Mouse (Mus musculus): ENCODE measurements around the gene Zfp385a. TPM values are rescaled to one million over a fixed set of nuclear protein-coding genes. Genes with fewer than 3 reads are reported as not detected.
A peak's percentile ranks its signal among the peaks of the same experiment; 100 is the strongest.

Zfp385a gene
- polyA plus RNA-seq, 1 experiment from 2014 or later: 11.7 TPM

DNA sequence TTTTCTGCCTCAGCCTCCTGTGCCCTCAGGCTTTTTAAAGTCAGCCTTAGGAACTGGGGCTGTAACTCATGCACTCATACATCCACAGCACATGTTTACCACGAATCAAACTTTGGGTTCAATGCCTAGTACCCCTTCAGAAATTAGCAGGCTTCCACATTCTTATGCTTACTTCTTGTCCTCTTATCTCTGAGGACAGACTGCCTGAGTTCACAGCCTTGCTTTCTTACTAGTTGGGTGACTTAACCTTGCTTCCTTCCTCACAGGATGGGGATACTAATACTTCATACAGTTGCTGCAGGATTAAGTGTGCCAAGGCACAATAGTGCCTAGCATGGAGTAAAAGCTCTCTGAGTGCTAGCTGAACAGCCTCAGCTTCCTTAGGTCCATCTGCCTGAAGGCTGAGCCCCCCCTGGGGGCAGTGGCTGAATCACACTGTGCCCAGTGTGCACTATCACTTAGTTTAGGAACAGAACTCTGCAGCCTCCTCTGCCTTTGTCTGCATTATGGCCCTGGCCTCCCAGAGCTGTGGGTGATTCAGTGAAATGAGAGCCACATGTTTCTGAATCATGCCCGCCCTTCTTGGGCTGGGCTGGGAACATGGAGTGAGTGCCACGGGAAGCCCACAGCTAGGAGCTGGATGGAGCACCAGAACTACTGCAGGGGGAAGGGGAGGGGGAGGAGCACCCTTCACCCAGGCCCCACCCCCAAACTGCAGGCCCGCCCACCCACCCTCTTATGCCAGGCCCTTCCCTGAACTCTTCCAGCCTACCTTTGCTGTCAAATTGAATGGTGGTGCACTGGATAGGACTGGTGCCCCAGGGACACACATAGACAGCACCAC lies 18.6 kb upstream of the Zfp385a start:
- DNase-seq (ENCODE audit: low spot score) (no peak), ATAC-seq (no peak)
- Histone ChIP-seq H3K27ac (ENCODE audit: low read depth, low read length) (no peak overlapping the region), H3K4me2 (ENCODE audit: low read length) (no peak overlapping the region), H3K36me3 (ENCODE audit: control insufficient read depth, insufficient read depth, low read length) (no peaks in the 10 kb centered on the region), H3K4me3 (ENCODE audit: low read depth, low read length) (no peak overlapping the region), H3K4me1 (ENCODE audit: control insufficient read depth, insufficient read depth, low read length) (no peaks in the 10 kb centered on the region), H3K27me3 (replicated peaks; ENCODE audit: control insufficient read depth, insufficient read depth, low read length) (no peaks in the 10 kb centered on the region), H3K9me3 (replicated peaks; ENCODE audit: control insufficient read depth, low read length) (no peaks in the 10 kb centered on the region), H3K9ac (ENCODE audit: low read length) (no peak overlapping the region)
- 41% methylated on average over 4 of the region's 4 CpGs for WGBS

DNA sequence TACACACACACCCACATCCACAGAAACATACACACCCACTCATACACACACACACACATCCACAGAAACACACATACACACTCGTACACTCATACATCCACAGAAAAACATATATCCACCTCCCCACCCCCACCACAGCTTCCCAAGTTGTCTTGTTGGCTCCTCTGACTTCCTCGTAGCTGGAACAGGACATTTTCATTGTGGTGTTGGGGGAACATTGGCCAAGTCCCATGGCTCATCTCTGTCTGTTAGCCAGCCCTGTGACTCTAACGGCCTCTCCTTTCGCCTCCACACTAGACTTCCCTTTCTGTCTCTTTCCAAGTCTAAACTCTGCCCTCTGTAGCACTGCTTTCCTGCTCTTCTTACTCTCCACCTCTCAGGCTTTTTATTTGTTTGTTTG lies 17.9 kb upstream of the Zfp385a start:
- no peak overlapping the region for H3K4me3 ChIP-seq (ENCODE audit: low read depth, low read length)
- no peak overlapping the region for H3K9ac ChIP-seq (ENCODE audit: low read length)
- no peaks in the 10 kb centered on the region for H3K27me3 ChIP-seq (replicated peaks; ENCODE audit: control insufficient read depth, insufficient read depth, low read length)
- no peaks in the 10 kb centered on the region for H3K36me3 ChIP-seq (ENCODE audit: control insufficient read depth, insufficient read depth, low read length)
- no peak overlapping the region for H3K4me2 ChIP-seq (ENCODE audit: low read length)
- no peak for DNase-seq (ENCODE audit: low spot score)
- no peak for ATAC-seq
- 88% methylated on average over 4 of the region's 4 CpGs for WGBS
- H3K9me3 ChIP-seq (replicated peaks; ENCODE audit: control insufficient read depth, low read length): no peaks in the 10 kb centered on the region
- no peaks in the 10 kb centered on the region for H3K4me1 ChIP-seq (ENCODE audit: control insufficient read depth, insufficient read depth, low read length)
- no peak overlapping the region for H3K27ac ChIP-seq (ENCODE audit: low read depth, low read length)

DNA sequence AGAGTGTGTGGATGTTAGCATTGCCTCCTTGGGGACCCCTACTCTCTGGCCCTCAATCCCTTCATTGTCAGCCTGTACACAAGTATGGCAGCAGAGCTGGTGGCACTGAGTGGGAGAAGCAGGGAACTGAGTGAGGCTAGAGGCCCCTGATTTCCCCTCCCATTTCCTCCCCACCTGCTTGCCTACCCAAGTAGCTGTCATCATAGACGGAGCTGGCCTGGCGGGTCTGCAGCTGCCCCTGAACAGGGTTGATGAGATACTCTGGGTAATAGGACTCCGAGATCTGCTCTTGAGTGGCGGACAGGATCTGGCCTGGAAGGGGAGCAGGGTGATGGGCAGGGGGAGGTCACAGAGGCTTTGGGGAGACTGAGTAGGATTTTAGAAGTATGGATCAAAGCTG lies 16.2 kb upstream of the Zfp385a start:
- no peak for ATAC-seq
- Histone ChIP-seq H3K27me3 (replicated peaks; ENCODE audit: control insufficient read depth, insufficient read depth, low read length) (no peaks in the 10 kb centered on the region), H3K36me3 (ENCODE audit: control insufficient read depth, insufficient read depth, low read length) (no peaks in the 10 kb centered on the region), H3K27ac (ENCODE audit: low read depth, low read length) (no peak overlapping the region), H3K9ac (ENCODE audit: low read length) (no peak overlapping the region), H3K4me3 (ENCODE audit: low read depth, low read length) (no peak overlapping the region), H3K9me3 (replicated peaks; ENCODE audit: control insufficient read depth, low read length) (no peaks in the 10 kb centered on the region), H3K4me1 (ENCODE audit: control insufficient read depth, insufficient read depth, low read length) (no peaks in the 10 kb centered on the region), H3K4me2 (ENCODE audit: low read length) (no peak overlapping the region)
- no peak for DNase-seq (ENCODE audit: low spot score)
- WGBS: 79% methylated on average over 4 of the region's 4 CpGs

DNA sequence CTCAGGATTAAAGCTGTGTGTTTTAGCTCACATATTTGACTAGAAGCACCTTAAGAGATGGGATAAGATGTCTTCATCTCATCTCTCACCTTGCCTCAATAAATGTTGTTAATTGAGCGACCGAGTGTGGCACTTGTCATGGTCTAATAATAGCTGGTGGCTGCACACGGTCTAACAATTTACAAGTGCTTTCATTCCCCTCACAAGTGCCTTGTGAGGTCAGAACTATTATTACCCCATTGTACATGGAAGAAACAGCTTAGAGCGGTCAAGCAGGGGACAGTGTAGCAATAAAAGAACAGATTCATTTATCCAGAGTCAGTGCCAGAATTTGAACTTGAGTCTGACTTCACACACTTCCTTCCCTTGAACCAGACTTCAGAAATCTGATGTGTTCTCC lies 15.5 kb upstream of the Zfp385a start:
- Histone ChIP-seq H3K27me3 (replicated peaks; ENCODE audit: control insufficient read depth, insufficient read depth, low read length) (no peaks in the 10 kb centered on the region), H3K27ac (ENCODE audit: low read depth, low read length) (no peak overlapping the region), H3K36me3 (ENCODE audit: control insufficient read depth, insufficient read depth, low read length) (no peaks in the 10 kb centered on the region), H3K4me2 (ENCODE audit: low read length) (no peak overlapping the region), H3K9ac (ENCODE audit: low read length) (no peak overlapping the region), H3K9me3 (replicated peaks; ENCODE audit: control insufficient read depth, low read length) (no peaks in the 10 kb centered on the region), H3K4me3 (ENCODE audit: low read depth, low read length) (no peak overlapping the region), H3K4me1 (ENCODE audit: control insufficient read depth, insufficient read depth, low read length) (no peaks in the 10 kb centered on the region)
- no peak for DNase-seq (ENCODE audit: low spot score)
- WGBS: 72% methylated on average over 4 of the region's 4 CpGs
- no peak for ATAC-seq

DNA sequence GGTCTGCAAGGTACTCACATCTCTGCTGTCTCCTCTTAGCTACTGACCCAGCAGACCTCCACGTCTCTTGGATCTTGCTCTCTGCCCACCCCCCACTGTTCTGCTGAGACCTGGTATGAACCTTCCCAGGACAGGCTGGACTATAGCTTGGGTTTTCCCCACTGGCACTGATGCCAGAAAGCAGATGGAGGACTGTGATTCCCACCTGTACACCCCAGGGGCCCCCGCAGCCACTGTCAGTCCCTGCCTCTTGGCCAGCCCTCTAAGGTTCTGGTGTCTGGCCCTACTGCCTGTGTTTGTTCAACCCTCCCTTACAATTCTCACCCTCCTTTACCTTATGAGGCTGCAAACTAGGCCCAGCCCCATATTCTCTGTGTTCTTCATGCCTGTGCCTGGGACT lies 14.8 kb upstream of the Zfp385a start:
- H3K36me3 ChIP-seq (ENCODE audit: control insufficient read depth, insufficient read depth, low read length): no peaks in the 10 kb centered on the region
- H3K27me3 ChIP-seq (replicated peaks; ENCODE audit: control insufficient read depth, insufficient read depth, low read length): no peaks in the 10 kb centered on the region
- ATAC-seq (no peak), DNase-seq (ENCODE audit: low spot score) (no peak)
- H3K4me1 ChIP-seq (ENCODE audit: control insufficient read depth, insufficient read depth, low read length): no peaks in the 10 kb centered on the region
- WGBS: 91% methylated on average over 2 of the region's 2 CpGs
- H3K9me3 ChIP-seq (replicated peaks; ENCODE audit: control insufficient read depth, low read length): no peaks in the 10 kb centered on the region
- H3K4me2 ChIP-seq (ENCODE audit: low read length): no peak overlapping the region
- H3K9ac ChIP-seq (ENCODE audit: low read length): no peak overlapping the region
- H3K27ac ChIP-seq (ENCODE audit: low read depth, low read length): no peak overlapping the region
- H3K4me3 ChIP-seq (ENCODE audit: low read depth, low read length): no peak overlapping the region

DNA sequence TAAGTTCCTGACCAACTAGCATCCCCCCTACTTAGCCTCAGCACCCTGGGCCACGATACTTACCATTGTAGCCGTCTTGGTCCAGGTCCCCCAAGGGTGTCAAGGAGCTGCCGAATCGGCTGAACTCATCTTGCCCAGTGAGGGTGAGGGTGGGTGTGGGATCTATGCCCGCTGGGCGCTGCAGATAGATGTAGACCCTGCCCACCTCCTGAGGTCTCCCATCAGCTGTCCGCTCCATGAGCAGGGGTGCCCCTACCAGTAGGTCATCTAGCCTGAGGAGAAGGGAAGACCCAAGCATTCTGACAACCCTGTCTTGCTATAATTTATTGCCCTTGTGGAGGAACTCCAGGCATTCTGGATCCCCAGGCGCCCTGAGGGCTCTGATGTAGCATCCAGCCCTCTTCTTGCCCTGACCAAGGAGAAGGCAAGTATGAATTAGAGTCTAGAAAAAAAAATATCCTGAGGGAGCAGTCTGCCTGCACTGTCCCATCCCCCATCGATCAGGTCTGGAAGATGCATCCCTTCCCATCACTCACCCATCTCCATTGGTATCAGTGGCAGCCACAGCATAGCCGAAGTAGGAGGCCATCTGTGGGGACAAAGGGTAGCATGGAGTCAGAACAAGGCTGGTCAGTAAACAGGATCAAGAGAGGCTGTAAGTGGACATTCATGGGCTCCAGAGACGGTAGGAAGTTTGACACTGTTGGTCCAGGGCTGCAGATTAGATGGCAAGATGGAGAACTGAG lies 13.8 kb upstream of the Zfp385a start:
- Histone ChIP-seq H3K27me3 (replicated peaks; ENCODE audit: control insufficient read depth, insufficient read depth, low read length) (no peaks in the 10 kb centered on the region), H3K9me3 (replicated peaks; ENCODE audit: control insufficient read depth, low read length) (no peaks in the 10 kb centered on the region), H3K36me3 (ENCODE audit: control insufficient read depth, insufficient read depth, low read length) (no peaks in the 10 kb centered on the region), H3K4me2 (ENCODE audit: low read length) (no peak overlapping the region), H3K4me1 (ENCODE audit: control insufficient read depth, insufficient read depth, low read length) (no peaks in the 10 kb centered on the region), H3K27ac (ENCODE audit: low read depth, low read length) (no peak overlapping the region), H3K9ac (ENCODE audit: low read length) (no peak overlapping the region), H3K4me3 (ENCODE audit: low read depth, low read length) (no peak overlapping the region)
- no peak for DNase-seq (ENCODE audit: low spot score)
- 94% methylated on average over 11 of the region's 11 CpGs for WGBS
- no peak for ATAC-seq

DNA sequence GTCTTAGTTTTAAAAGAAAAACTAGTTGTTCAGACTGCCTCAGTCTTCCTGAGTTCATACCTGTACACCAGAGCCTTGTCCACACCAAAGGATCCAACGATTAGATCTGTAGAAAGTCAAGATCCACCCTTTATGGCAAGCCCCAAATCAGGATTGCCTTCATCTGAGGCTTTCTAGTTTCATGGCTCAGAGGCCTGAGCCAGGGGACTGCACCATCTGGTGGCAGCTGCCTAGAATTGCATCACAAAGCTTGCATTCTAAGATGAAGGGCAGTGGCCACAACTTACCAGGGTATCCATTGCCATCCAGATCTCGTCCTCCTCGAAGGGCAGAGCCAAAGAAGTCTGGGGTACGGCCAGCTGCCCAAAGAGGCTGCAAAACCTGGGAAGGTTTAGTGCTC lies 13.0 kb upstream of the Zfp385a start:
- no peak overlapping the region for H3K27ac ChIP-seq (ENCODE audit: low read depth, low read length)
- H3K9me3 ChIP-seq (replicated peaks; ENCODE audit: control insufficient read depth, low read length): no peaks in the 10 kb centered on the region
- DNase-seq (ENCODE audit: low spot score): peak; percentile 81
- no peak overlapping the region for H3K4me3 ChIP-seq (ENCODE audit: low read depth, low read length)
- H3K4me1 ChIP-seq (ENCODE audit: control insufficient read depth, insufficient read depth, low read length): no peaks in the 10 kb centered on the region
- WGBS: 52% methylated on average over 4 of the region's 4 CpGs
- no peaks in the 10 kb centered on the region for H3K27me3 ChIP-seq (replicated peaks; ENCODE audit: control insufficient read depth, insufficient read depth, low read length)
- H3K36me3 ChIP-seq (ENCODE audit: control insufficient read depth, insufficient read depth, low read length): no peaks in the 10 kb centered on the region
- no peak overlapping the region for H3K9ac ChIP-seq (ENCODE audit: low read length)
- ATAC-seq: peak; percentile 55
- no peak overlapping the region for H3K4me2 ChIP-seq (ENCODE audit: low read length)

DNA sequence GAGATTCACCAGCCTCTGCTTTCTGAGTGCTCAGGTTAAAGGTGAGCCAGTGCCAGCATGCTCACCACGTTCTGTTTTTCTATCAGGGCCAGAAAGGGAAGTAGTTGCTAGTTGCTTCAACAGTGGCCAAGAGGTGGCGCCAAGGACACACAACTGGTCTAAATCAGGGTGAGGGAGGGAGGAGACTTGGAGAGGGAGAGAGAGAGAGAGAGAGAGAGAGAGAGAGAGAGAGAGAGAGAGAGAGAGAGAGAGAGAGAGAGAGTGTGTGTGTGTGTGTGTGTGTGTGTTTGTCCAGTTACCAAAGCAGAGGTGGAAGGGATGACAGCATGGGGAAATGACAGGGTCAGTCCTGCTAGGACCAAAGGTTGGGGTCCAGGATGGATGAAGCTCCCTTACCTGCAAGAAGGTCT lies 7.4 kb upstream of the Zfp385a start:
- Histone ChIP-seq H3K4me2 (ENCODE audit: low read length) (no peak overlapping the region), H3K9me3 (replicated peaks; ENCODE audit: control insufficient read depth, low read length) (no peaks in the 10 kb centered on the region), H3K4me1 (ENCODE audit: control insufficient read depth, insufficient read depth, low read length) (no peaks in the 10 kb centered on the region), H3K36me3 (ENCODE audit: control insufficient read depth, insufficient read depth, low read length) (0 out of 2 replicates have a peak, but pooled peaks cover 6% of the 10 kb centered on the region), H3K9ac (ENCODE audit: low read length) (no peak overlapping the region), H3K4me3 (ENCODE audit: low read depth, low read length) (no peak overlapping the region), H3K27ac (ENCODE audit: low read depth, low read length) (no peak overlapping the region), H3K27me3 (replicated peaks; ENCODE audit: control insufficient read depth, insufficient read depth, low read length) (no peaks in the 10 kb centered on the region)
- 12% methylated on average over 2 of the region's 2 CpGs for WGBS
- ATAC-seq: no peak
- peak; percentile 74 for DNase-seq (ENCODE audit: low spot score)

DNA sequence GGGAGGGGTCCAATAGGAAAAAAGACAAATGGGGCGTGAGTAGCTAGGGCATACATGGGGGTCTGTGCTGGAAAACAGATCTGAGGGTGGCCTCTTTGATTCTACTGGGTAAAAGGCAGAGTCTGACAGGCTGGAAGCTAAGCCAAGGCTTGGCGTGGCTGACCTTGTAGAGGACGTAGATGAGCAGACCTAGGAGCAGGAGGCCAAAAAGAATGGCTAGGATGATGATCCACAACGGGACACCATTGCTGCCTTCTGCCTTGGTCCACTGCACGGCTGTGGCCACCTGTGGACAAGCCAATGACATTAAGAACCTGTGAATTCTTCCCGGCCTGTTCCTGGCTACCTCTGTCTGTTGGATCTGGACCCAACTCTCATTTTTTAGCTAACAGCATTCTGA lies 5.9 kb upstream of the Zfp385a start:
- DNase-seq (ENCODE audit: low spot score) (no peak), ATAC-seq (no peak)
- H3K36me3 ChIP-seq (ENCODE audit: control insufficient read depth, insufficient read depth, low read length): 0 out of 2 replicates have a peak, but pooled peaks cover 6% of the 10 kb centered on the region
- WGBS: 91% methylated on average over 6 of the region's 6 CpGs
- H3K27ac ChIP-seq (ENCODE audit: low read depth, low read length): no peak overlapping the region
- peaks cover 5% of the 10 kb centered on the region for H3K27me3 ChIP-seq (replicated peaks; ENCODE audit: control insufficient read depth, insufficient read depth, low read length)
- H3K4me1 ChIP-seq (ENCODE audit: control insufficient read depth, insufficient read depth, low read length): no peaks in the 10 kb centered on the region
- no peak overlapping the region for H3K9ac ChIP-seq (ENCODE audit: low read length)
- no peak overlapping the region for H3K4me2 ChIP-seq (ENCODE audit: low read length)
- no peak overlapping the region for H3K4me3 ChIP-seq (ENCODE audit: low read depth, low read length)
- no peaks in the 10 kb centered on the region for H3K9me3 ChIP-seq (replicated peaks; ENCODE audit: control insufficient read depth, low read length)
